Comparison of ENCODE assay signal across 8 mouse cellular contexts in the genomic region with DNA sequence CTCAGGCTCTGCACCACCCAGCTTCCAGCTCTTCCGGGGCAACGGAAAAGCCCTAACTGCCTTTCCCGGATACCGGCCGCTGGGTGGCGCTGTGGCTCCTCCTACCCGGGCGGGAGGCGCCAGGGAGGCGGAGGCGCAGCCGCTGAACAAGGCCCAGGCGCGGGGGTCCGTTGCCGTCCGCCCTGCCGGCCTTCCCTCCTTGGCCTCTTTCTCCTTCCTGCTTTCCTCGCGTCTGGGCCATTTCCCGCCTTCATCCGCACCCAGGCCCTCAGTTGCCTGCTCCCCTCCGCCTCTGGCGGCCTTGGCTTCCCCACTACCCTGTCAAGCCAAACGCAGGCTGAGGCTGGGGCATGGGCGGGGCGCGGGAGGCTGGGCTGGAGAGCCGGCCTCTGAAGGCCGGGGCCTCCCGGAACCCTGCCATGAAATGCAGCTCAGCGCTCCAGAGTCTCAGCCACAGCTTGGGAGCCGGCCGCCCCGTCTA. TPM values are rescaled to one million over a fixed set of nuclear protein-coding genes. Genes with fewer than 3 reads are reported as not detected.
A peak's percentile ranks its signal among the peaks of the same experiment; 100 is the strongest.
DNase-seq lines count a peak whose midpoint lies in the region; ATAC-seq and TF ChIP-seq lines count a peak whose summit lies in the region.

No protein-coding gene starts in this region.

- TF ChIP-seq EP300 in liver, postnatal 0 days (IDR thresholded peaks at IDR 0.05; ENCODE audit: low read depth): no peak

- H3K36me3 ChIP-seq in forebrain, embryonic 10.5 days (replicated peaks): no peaks in the 10 kb centered on the region
- H3K36me3 ChIP-seq in heart, embryonic 16.5 days (ENCODE audit: control insufficient read depth, insufficient read depth): no peaks in the 10 kb centered on the region
- H3K36me3 ChIP-seq in liver, postnatal 0 days (replicated peaks; ENCODE audit: insufficient read depth, low read length): no peaks in the 10 kb centered on the region
- H3K36me3 ChIP-seq in neural tube, embryonic 14.5 days (ENCODE audit: control insufficient read depth, insufficient read depth, low read length): no peaks in the 10 kb centered on the region

- 7% methylated on average over 30 of the region's 35 CpGs for WGBS in forebrain, embryonic 10.5 days
- 8% methylated on average over 35 of the region's 35 CpGs for WGBS in heart, embryonic 16.5 days
- 18% methylated on average over 32 of the region's 35 CpGs for WGBS in liver, postnatal 0 days (ENCODE audit: insufficient replicate concordance)
- 21% methylated on average over 30 of the region's 35 CpGs for WGBS in neural tube, embryonic 14.5 days

- peak overlapping the region; percentile 64 for H3K4me2 ChIP-seq in heart, embryonic 16.5 days (ENCODE audit: low read depth, low read length)
- peak overlapping the region; percentile 63 for H3K4me2 ChIP-seq in liver, postnatal 0 days (ENCODE audit: low read depth, low read length)
- H3K4me2 ChIP-seq in neural tube, embryonic 14.5 days (ENCODE audit: low read depth, low read length): peak overlapping the region; percentile 26; the same call in 1 of the 2 replicates

- TF ChIP-seq CTCF in liver, postnatal 0 days (IDR thresholded peaks at IDR 0.05; ENCODE audit: low read depth): peak; percentile 73

- peak overlapping the region; percentile 88 for H3K27ac ChIP-seq in forebrain, embryonic 10.5 days
- peak overlapping the region; percentile 2; the same call in 1 of the 2 replicates for H3K27ac ChIP-seq in heart, embryonic 16.5 days (ENCODE audit: low read length)
- H3K27ac ChIP-seq in liver, postnatal 0 days (ENCODE audit: low read depth): no peak overlapping the region
- H3K27ac ChIP-seq in neural tube, embryonic 14.5 days (ENCODE audit: low read depth, low read length): no peak overlapping the region

- peak; percentile 89 for ATAC-seq in heart, embryonic 16.5 days (replicated peaks; ENCODE audit: extremely low read depth, insufficient read depth, low FRiP score)
- peak; percentile 85 for ATAC-seq in liver, postnatal 0 days
- peak; percentile 90 for ATAC-seq in neural tube, embryonic 14.5 days (ENCODE audit: low read depth)

- H3K9ac ChIP-seq in heart, embryonic 16.5 days (ENCODE audit: low read length): peak overlapping the region; percentile 69
- peak overlapping the region; percentile 56; the same call in 1 of the 2 replicates for H3K9ac ChIP-seq in liver, postnatal 0 days (replicated peaks)
- 0 out of 2 replicates have a peak overlapping the region, but pooled peaks have one; percentile 11 for H3K9ac ChIP-seq in neural tube, embryonic 14.5 days (replicated peaks; ENCODE audit: low read depth, low read length)

- H3K4me3 ChIP-seq in forebrain, embryonic 10.5 days: peak overlapping the region; percentile 48
- peak overlapping the region; percentile 52 for H3K4me3 ChIP-seq in heart, embryonic 16.5 days (ENCODE audit: low read length)
- H3K4me3 ChIP-seq in liver, postnatal 0 days (ENCODE audit: low read depth, low read length): peak overlapping the region; percentile 39
- peak overlapping the region; percentile 23 for H3K4me3 ChIP-seq in neural tube, embryonic 14.5 days (ENCODE audit: low read depth, low read length)

- H3K4me1 ChIP-seq in forebrain, embryonic 10.5 days: peaks cover 8% of the 10 kb centered on the region
- no peaks in the 10 kb centered on the region for H3K4me1 ChIP-seq in heart, embryonic 16.5 days (ENCODE audit: control insufficient read depth, insufficient read depth, low read length)
- no peaks in the 10 kb centered on the region for H3K4me1 ChIP-seq in liver, postnatal 0 days (ENCODE audit: insufficient read depth)
- H3K4me1 ChIP-seq in neural tube, embryonic 14.5 days (ENCODE audit: control insufficient read depth, insufficient read depth, low read length): no peaks in the 10 kb centered on the region

- DNase-seq in B cell, adult 2 months: peak; percentile 59 to 66
- DNase-seq in adrenal gland, postnatal 4 days (ENCODE audit: low spot score in 2 of 2): peak; percentile 40 to 43
- DNase-seq in forebrain, embryonic 10.5 days (ENCODE audit: extremely low spot score, low spot score): peak; percentile 74
- DNase-seq in kidney, postnatal 14 days: peak; percentile 79
- peak; percentile 76 for DNase-seq in liver, postnatal 0 days
- peak; percentile 9 to 13 for DNase-seq in thymus, adult 18-20 months

- no peaks in the 10 kb centered on the region for H3K9me3 ChIP-seq in forebrain, embryonic 10.5 days
- H3K9me3 ChIP-seq in heart, embryonic 16.5 days (replicated peaks; ENCODE audit: control insufficient read depth, low read length): no peaks in the 10 kb centered on the region
- H3K9me3 ChIP-seq in liver, postnatal 0 days (ENCODE audit: low read length): no peaks in the 10 kb centered on the region
- H3K9me3 ChIP-seq in neural tube, embryonic 14.5 days (ENCODE audit: control insufficient read depth, low read length): no peaks in the 10 kb centered on the region

- H3K27me3 ChIP-seq in forebrain, embryonic 10.5 days (ENCODE audit: poor library complexity, severe bottlenecking): peaks cover 99% of the 10 kb centered on the region
- peaks cover 4% of the 10 kb centered on the region; the same call in 1 of the 2 replicates for H3K27me3 ChIP-seq in heart, embryonic 16.5 days (ENCODE audit: control insufficient read depth, insufficient read depth, low read length)
- no peaks in the 10 kb centered on the region for H3K27me3 ChIP-seq in liver, postnatal 0 days (ENCODE audit: insufficient read depth, low read length)
- peaks cover 5% of the 10 kb centered on the region; the same call in 1 of the 2 replicates for H3K27me3 ChIP-seq in neural tube, embryonic 14.5 days (ENCODE audit: control insufficient read depth, insufficient read depth, low read length)

RNA-seq across cellular contexts. Expression of gene Tmem28, which starts 32.5 kb away (rescaled TPM):
- 1 to 10 TPM; 2.7 to 3.5 TPM for total RNA-seq in adrenal gland, postnatal 4 days (2021)
- 0.79 and 0.84 TPM in 2 replicates for polyA plus RNA-seq in forebrain, embryonic 10.5 days (2016; fragmentation: Nextera tagmentation; extraction: Ambion mirVana)
- polyA plus RNA-seq in heart, embryonic 16.5 days (2015; fragmentation: Nextera tagmentation; extraction: Ambion mirVana): 0.05 TPM in 1 of 2 replicates, not detected in the other
- not detected in 2 replicates for polyA plus RNA-seq in liver, postnatal 0 days (2015; fragmentation: Nextera tagmentation; extraction: Ambion mirVana)
- polyA plus RNA-seq in neural tube, embryonic 14.5 days (2014; fragmentation: Nextera tagmentation; extraction: Ambion mirVana): 2.0 and 2.3 TPM in 2 replicates

Comparison
In these comparisons a context has a peak if more than half of its experiments do, and no peak if none do; other contexts are left out.
1. DNase-seq: peak in every context shown above with its lines; median percentile 79 in kidney, postnatal 14 days; 76 in liver, postnatal 0 days; 74 in forebrain, embryonic 10.5 days; 62 in B cell, adult 2 months; 42 in adrenal gland, postnatal 4 days; 11 in thymus, adult 18-20 months.
2. H3K27ac ChIP-seq: peak in forebrain, embryonic 10.5 days (single experiment) and heart, embryonic 16.5 days (single experiment); none in liver, postnatal 0 days (single experiment) and neural tube, embryonic 14.5 days (single experiment).
3. H3K9ac ChIP-seq: peak in every context shown above with its lines; median percentile 69 in heart, embryonic 16.5 days; 56 in liver, postnatal 0 days; 11 in neural tube, embryonic 14.5 days.
4. Peak in every context shown above with its lines, with median percentiles within 50 percentile points of each other: H3K4me3 ChIP-seq, ATAC-seq and H3K4me2 ChIP-seq.